Mouse (Mus musculus): Measurements from ENCODE around the gene Srsf6.

DNA sequence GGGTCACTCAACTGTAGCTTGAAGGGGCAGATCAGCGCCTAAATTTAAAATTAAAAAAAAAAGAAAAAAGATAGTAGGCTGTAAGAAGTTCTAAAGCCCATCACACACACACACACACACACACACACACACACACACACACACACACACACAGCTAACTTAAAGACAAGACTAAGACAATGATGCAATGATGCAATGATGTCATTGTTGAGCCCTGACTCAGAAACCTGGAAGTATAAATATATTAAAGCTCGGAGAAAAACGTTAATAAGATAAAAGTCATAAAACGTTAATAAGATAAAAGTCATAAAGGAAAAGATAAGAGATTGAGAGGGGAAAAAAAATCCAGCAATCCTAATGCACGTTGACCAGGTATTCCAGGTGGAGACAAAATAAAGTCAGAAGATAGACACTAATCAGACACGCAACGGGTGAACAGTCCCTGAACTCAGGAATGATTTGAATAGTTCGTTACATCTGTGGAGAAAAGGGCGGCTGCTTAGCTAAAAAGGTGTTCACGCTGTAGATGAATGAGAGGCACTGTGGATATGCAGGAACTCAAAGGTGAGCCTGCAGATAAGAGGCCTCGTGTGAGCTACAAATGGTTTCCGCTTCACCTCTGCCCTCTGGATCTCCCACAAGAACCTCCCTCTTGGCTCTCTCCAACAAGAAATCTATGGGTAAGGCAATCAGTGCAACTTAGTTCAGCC is 31.3 kb upstream of the Srsf6 start:
- TF ChIP-seq CTCF (conservative IDR thresholded peaks at IDR 0.05; ENCODE audit: low read length): no peak
- TF ChIP-seq NANOG (IDR thresholded peaks at IDR 0.05; ENCODE audit: borderline replicate concordance, low read length): no peak
